Mouse (Mus musculus) lung, adult 2 months (tissue): ENCODE results near the gene Fcamr.

Source experiments
- CTCF ChIP-seq: fragments of 200-500 bp; IDR thresholded peaks from 2 replicates; pipeline ENCODE4 v1.5.1; 2011; ENCODE audit warnings: mild to moderate bottlenecking, low read length, control low read depth; ENCODE audit not compliant: insufficient read depth
- POLR2A ChIP-seq: fragments of 200-500 bp; IDR thresholded peaks from 2 replicates; pipeline ENCODE4 v1.6.1; 2011; ENCODE audit warnings: low read depth, mild to moderate bottlenecking, control low read depth, low read length, borderline replicate concordance; ENCODE audit errors: extremely low read depth

- TF ChIP-seq POLR2A = no peak
- TF ChIP-seq CTCF = peak; percentile 46
These were observed 16.6 kb upstream of the Fcamr start for GRCm38 (mm10) chr1:130784054-130784453.
